Mouse (Mus musculus) ES-CJ7 (cell line): ENCODE results near the gene Adpgk.

Experiments
- DNase-seq: peaks from one replicate; pipeline ENCODE4 v3.0.0; 2011; ENCODE audit warnings: low read depth, low spot score

Adpgk gene

GRCm38 (mm10) chr9:59290957-59291687, at the start of gene Adpgk:
Adpgk (plus strand) TSS chr9:59291558.
- DNase-seq = peak; percentile 99

DNA sequence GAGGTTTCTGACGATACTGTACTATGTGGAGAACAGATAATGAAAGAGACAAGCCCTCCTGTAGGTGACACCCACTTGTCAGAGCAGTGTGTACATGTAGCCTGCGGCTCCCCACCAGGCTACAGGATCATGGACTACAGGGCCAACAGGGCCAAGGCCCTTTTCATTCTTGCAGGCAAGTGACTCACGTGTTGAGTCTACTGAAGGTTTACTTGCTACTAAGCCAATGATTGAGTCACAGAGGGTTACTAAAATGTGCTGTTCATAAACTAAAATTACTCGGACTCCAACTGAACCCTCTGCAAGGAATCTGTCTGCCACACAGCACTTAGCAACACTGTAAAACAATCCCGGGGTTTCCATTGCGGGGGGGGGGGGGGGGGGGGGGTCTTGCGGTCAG, 46.2 kb upstream of the Adpgk start:
- no peak for DNase-seq

- DNase-seq = no peak
Observed at GRCm38 (mm10) chr9:59246456-59247029, 44.8 kb upstream of the Adpgk start.

DNA sequence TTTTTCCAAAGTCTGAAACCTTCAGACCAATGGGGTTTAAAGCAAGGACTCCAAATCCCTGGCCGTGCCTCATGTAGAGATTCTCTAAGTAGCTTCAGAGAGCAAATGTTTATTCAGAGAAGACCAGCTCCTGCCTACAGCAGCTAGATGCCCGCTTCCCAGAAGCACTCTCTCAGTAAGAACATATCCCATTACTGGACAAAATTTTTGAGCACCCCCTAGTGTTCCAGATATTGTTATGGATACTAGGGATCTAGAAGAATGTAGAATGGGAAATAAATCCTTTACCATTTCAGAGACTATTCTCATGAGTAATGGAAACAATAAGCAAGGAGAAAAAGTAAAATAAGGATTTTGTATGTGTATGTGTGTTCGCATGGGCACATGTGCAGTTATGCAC, 42.0 kb upstream of the Adpgk start:
- DNase-seq = no peak

DNA sequence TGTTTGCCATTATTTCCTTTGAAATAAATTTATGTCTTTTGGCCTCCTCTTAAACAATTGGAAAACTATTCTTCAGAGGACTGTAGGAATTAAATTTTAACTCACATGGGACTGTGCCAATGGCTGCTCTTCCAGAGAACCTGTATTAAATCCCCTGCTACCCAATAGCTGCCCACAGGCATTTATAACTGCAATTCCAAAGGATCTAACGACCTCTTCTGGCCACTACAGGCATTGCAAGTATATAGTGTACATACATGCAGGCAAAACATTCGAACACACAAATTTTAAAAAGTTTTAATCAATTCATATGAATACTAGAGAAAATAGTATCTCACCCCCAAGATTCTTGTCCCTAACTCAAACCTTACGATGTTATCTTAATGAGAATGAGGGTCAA, 41.1 kb upstream of the Adpgk start:
- peak; percentile 32 for DNase-seq

- DNase-seq = no peak
Observed at GRCm38 (mm10) chr9:59254716-59255421, 36.5 kb upstream of the Adpgk start.

GRCm38 (mm10) chr9:59259806-59260454, 31.4 kb upstream of the Adpgk start:
- no peak for DNase-seq

GRCm38 (mm10) chr9:59266332-59266731, 25.0 kb upstream of the Adpgk start:
- DNase-seq = peak; percentile 72

- peak; percentile 85 for DNase-seq
Observed at GRCm38 (mm10) chr9:59269728-59270127, 21.6 kb upstream of the Adpgk start.

DNA sequence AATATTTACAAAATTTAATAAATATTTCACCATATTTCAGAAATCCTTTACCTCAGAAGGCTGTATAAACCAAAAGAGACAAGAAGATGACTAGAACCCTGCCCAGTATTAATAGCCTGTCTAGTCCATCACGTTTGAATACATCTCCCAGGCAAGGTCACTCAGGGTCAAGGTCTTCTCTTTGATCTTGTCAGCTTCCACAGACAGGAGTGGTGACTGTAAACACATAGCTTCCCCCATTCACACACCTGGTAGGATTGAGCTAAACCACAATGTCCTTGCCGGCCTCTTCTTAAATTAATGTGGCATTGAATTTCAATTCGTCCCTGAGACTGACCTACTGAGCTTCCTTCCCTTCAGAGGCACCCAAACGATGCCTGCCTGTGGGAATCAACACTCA, 20.3 kb upstream of the Adpgk start:
- peak; percentile 38 for DNase-seq

DNA sequence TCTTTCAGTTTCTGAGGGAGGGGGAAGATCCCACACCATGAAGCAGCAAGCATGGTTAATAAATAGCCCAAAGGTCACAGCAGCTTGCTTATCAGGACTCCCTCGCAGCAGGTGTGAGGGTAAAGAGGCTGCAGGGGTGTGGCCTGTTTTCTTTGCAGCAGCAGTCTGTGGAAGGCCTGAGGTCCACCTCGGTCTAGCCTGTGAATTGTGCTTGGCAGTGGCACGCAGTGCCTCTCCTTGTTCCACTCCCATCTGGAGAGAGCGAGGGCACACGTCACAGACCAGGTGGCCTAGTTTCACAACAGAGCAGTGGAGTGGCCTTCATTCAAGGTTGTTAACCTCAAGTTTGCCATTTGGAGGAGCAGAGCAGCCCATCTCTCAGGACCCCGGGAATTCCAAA, 19.6 kb upstream of the Adpgk start:
- DNase-seq = no peak

DNA sequence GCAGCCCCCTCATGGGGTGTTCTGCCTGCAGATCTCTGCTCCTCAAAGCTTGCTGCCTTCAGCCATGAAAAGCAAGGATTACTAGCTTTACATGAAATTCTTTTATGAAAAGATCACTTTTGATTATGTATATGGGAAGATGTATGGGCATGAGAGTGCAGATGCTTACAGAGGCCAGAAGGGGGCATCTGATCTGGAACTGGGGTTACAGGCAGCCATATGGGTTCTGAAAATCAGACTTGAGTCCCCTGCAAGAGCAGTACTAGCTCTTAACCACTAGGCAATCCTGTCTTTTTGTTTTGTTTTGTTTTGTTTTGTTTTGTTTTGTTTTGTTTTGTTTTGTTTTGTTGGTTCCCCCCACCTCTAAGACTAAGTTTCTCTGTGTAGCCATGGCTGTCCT, 18.2 kb upstream of the Adpgk start:
- peak; percentile 74 for DNase-seq

- peak; percentile 66 for DNase-seq
Observed at GRCm38 (mm10) chr9:59274846-59275455, 16.4 kb upstream of the Adpgk start.

DNA sequence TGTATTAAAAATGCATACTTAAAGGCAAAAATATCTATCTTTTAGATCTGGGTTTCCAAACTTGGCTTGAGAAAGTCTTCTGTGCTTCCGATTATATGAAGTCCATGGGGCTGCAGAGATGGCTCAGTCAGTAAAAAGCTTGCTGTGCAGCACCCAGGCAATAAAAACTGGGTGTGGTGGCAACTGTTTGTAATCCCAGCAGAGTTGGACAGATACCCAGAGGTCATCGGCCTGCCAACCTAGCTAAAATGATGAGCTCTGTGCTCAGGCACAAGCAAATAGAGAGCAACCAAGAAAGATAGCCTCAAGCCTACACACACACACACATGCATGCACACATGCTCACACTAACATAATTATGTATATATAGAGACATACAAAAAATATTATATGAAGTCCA, 13.2 kb upstream of the Adpgk start:
- no peak for DNase-seq

GRCm38 (mm10) chr9:59278694-59279093, 12.7 kb upstream of the Adpgk start:
- no peak for DNase-seq

GRCm38 (mm10) chr9:59280888-59281287, 10.5 kb upstream of the Adpgk start:
- DNase-seq = no peak

DNA sequence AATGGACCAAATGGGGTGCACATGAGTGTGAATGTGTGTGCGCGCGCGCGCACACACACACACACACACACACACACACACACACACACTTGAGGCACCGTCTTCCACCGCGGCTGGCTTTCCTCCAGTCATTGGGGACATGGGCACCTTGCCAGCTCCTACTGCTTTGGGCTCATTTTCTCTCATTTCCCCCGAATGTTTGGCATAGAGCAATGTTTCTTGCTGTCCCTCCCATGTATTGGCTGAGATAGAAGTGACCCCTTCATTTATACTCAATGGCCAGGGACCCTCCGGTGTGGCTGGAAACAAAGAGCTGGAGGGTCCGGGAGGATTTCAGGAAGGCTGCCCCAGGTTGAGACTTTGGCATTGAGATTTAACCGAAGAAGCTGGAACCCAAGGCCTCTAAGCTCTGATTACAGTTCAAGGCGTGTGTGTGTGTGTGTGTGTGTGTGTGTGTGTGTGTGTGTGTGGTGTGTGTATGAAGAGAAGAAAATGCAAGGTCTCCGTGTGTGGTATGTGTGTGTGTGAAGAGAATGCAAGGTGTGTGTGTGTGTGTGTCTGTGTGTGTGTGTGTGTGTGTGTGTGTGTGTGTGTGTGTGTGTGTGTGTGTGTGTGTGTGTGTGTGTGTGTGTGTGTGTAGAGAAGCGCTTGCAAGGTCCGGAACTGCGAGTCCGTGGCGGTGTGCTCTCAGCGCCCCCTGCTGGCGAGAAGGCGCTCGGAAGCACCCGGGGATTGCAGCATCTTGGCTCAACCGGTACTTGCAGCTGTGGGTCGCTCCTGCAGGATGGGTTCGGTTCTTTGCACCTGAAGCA, 9.3 kb upstream of the Adpgk start:
- peak; percentile 82 for DNase-seq

DNA sequence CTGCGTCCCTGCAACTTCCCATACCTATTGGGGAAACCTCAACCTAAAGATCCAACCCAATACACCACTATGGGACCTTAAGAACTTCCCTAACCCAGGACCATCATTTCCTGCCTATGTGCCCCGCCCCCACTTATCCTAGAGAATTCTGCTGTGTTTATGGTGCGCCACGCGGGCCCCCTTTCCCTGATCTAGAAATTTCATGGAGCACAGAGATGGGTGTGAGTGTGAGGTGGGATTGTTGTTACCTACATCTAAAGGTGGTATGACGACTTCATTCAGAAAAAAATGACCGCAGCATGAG, 8.7 kb upstream of the Adpgk start:
- DNase-seq = no peak

DNA sequence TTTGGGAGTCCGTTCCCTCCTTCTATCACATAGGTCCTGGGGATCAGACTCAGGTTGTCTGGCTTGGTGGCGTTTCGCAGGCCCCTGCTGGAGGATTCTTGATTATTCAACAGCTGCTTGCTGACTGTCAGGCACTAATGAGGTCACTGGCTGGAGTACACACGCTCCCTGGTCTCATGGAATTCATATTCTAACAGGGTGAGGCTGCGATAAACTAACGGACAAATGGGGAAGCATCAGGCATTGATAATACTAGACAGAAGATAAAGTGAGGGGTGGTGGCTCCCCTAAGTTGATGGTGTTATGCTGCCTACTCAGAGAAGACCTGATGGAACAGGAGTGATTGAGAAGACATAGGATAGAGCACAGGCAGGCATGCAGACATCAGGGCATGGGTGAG, 5.7 kb upstream of the Adpgk start:
- DNase-seq = no peak

DNA sequence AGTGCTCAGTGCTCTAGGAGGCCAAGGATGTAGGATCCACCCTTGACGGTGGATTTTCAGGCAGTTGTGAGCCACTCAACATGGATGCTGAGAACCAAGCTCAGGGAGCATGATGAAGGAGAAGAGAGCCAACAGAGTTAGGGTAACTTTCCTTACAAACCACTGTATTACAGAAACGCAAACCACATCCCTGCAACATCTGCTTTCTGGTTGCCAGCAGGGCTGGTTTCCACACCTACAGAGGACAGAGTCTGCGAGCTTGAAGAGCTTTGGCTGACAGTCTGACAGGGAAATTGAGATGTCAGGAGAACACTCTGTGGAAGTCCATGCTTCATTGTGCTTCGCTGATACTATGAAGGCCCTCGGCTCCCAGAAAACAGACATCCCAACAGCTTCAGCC, 3.3 kb upstream of the Adpgk start:
- no peak for DNase-seq

- no peak for DNase-seq
Observed at GRCm38 (mm10) chr9:59288685-59289410, 2.5 kb upstream of the Adpgk start.
